Mouse (Mus musculus) layer of hippocampus, adult 18-20 months (tissue): ENCODE measurements around the gene Cox14. TPM values are rescaled to one million over a fixed set of nuclear protein-coding genes. Genes with fewer than 3 reads are reported as not detected.
"Not testable (repeated sequence)": the region's sequence is repeated elsewhere in the genome, so short reads cannot be mapped to it uniquely, and the experiment has no call there.

Experiments
- DNase-seq, 2 experiments: peaks; one replicate each; pipeline ENCODE4 v3.0.0; 2022; ENCODE audit warnings: low spot score in 2 of 2
- total RNA-seq, 2 experiments: library from RNA; stranded (reverse); gene quantifications; 2 replicates each; pipeline ENCODE4 v1.2.3; 2021

The Cox14 gene
- total RNA-seq, 2 experiments from 2014 or later: 123 to 127 TPM

DNA sequence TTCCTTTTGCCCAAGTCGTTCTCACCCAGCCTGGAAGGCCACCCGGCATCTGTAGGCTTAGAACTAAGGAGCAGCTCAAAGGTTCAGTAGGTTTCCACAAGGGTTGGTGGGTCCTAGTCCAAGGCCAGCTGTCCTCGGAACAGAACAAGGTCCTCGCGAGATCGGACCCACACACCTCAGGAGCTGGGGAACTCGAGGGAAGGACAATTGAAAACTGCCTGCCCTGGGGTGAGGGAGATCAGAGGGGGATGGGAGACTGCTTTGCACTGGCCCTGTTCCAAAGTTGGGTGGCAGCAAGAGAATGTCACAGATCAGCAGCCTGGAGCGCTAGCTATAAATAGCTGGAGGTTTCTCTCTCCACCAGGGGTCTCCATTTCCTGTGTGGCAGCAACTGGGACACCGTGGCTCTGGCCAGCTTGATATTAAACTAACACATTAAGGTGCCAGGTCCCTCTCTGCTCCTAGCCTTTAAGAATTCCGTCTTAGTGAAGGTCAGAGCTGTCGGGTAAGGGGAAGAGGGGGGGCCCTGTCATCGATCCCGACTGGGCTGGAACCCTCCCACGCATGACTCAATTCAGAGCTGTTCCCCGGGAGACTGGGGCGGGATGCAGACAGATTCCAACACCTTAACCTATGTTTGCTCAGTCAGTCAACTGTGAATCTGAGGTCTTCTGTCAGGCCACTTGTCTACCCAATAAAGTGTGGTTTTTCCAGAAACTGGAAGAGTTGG lies 961 bp upstream of the Cox14 start:
- peak in 1 of 2 experiments; percentile 83 for DNase-seq

DNA sequence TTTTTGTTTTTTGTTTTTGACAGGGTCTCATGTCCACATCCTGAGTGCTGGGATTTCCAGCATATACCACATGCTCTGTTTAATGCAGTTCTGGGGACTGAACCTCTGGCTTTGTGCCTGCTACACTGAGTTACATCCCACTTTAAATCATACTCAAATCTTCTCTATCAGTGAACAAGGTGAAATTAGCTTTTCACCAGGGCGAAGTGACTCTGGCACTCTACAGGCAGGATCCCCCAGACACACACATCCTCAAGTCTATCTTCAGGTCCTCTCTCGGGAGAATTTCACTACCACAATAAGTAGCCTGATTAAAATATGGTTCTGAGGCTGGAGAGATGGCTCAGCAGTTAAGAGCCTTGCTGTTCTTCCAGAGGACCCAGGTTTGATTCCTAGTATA lies 1.1 kb downstream of the Cox14 start:
- no peak for DNase-seq

DNA sequence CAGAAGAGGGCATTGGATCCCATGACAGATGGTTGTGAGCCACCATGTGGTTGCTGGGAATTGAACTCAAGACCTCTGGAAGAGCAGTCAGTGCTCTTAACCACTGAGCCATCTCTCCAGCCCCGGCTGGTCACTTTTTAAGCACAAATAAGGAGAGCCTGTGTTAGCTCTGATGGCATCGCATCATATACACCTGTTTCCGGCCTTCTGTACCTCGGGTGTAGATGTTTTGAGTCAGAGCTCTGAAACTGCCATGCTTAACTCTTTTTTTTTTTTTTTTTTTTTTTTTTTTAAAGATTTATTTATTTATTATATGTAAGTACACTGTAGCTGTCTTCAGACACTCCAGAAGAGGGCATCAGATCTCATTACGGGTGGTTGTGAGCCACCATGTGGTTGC lies 1.6 kb downstream of the Cox14 start:
- not testable (repeated sequence) for DNase-seq

DNA sequence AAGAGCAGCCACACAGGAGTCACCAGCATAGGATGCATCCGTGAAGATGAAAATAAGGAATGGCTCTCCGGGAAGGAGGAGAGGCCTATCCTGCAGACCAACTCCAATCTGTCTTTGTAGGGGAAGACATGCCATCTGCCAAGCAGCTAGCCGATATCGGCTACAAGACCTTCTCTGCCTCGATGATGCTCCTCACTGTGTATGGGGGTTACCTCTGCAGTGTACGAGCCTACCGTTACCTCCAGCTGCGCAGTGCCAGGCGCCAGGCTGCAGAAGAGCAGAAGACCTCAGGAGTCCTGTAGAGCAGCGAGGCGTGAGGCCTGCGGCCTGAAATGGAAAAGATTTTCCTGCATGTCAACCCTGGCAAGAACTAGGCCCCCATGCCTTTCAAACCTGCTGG lies 2.1 kb downstream of the Cox14 start:
- no peak for DNase-seq

DNA sequence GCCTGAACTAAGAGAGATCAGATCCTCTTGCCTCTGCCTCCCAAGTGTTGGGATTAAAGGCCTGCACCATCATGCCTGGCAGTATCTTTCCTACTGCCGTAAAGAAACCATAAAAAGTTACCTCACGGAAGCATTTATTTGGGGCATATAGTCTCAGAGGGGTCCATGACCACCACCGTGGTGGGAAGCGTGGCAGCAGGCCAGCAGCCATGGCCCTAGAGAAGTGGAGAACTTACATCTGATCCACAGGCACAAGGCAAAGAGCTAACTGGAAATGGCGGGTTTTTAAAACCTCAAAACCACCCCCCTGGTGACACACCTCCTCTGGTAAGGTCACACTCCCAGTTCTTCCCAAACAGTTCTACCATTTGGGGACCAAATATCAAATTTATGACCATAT lies 2.8 kb downstream of the Cox14 start:
- DNase-seq: no peak

DNA sequence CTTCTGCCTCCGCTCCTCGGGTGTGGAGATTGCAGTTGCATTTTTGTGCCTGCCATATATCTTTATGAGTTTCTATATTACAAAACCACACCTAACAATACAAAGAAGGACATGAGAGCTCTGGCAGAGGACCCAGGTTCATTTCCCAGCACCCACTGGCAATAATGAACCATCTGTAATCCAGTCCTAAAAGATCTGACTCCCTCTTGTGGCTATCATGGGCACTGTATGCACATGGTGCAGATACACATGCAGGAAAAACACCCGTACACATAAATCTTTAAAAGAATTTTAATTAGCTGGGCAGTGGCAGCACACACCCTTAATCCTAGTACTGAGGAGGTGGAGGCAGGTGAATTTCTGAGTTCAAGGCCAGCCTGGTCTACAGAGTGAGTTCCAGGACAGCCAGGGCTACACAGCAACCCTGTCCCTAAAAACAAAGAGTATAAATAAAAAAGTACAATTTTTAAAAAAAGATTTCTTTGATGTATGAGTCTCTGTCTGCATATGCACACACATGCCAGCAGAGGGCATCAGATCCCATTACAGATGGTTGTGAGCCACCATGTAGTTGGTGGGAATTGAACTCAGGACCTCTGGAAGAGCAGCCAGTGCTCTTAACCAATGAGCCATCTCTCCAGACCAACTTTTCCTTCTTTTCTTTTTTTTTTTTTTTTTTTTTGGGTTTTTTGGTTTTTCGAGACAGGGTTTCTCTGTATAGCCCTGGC lies 3.8 kb downstream of the Cox14 start:
- DNase-seq: no peak

DNA sequence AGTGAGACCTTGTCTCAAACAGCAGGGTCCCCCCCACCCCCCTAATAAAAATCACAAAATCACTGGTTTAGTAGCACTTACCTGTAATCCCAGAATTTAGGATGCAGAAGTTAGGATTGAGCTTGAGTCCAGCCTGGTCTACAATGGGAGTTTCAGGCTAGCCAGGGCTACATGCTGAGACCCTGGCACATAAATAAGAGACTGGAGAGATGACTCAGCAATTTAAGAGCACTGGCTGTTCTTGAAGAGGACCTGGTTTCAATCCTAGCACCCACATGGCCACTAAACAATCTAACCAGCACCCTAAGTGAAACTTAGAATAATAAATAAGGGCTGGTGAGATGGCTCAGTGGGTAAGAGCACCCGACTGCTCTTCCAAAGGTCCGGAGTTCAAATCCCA lies 5.7 kb downstream of the Cox14 start:
- DNase-seq: no peak

DNA sequence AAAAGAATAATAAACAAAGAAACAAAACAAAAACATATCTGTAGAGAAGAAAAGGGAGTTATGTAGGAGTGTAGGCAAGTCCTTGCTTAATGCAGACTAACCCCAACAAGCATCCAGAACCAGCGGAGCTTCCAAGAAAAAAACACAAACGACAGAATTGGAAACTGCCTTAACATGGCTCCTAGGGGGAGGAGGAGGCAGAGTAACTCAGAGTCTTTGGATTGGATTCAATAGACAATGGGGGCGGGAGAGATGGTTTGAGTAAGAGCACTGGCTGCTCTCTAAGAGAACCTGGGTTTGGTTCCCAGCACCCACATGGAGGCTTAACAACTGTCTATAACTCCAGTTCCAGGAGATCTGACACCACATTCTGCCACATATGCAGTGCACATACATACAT lies 6.3 kb downstream of the Cox14 start:
- no peak for DNase-seq

DNA sequence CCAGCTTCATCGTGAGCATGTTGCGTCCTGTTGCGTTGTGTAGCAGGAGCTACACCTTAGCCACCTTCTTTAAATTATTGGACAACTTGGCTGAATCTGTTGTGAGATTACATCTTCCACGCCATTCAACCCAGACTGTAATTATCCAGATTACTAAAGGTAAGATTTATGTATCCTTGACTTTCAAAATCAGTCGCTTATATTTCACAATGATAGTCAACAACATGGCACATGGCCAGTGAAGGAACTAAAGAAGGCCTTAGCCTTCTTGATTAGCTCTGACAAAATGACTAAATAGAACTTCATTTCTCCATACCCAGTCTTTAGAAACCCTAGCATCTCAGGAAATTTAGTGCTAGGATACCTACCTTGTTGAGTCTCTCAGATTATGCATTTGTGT lies 7.8 kb downstream of the Cox14 start:
- no peak for DNase-seq

DNA sequence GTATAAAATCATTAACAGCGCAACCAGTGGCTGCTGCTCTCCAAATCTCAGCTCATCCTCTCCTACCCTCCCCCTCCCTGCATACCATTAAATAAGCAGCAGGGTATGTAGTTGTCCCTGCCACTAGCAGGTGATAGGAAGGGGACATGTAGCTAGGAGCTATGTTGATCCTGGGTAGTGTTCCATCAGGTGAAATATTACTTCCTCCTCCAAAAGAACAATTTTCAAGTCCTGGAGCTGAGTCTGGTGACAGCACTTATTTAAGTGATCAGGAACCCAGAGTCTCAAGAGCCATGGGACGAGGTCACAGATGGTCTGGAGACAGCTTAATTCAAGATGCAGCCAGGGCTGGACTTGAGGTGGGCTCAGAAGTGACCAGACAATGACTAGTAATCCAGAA lies 10.2 kb downstream of the Cox14 start:
- peak; percentile 100 for DNase-seq

DNA sequence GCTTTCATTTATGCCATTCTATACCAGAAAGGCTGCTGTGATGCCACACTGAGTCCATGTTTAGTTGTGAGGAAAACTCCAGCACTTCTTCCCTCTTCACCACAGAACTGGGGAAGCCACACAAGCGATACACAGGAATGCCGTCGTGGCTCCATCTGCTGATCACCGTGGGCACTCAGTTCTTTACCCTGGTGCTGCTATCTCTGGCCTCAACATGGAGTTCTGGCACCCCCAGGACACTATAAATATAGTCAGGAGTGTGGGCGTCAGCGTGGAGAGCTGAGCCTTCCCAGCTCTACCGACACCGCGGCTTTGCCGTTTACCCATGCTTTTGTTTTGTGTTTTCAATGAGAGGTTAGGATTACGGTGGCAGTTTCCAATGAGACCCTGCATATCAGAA lies 11.3 kb downstream of the Cox14 start:
- DNase-seq: peak in 1 of 2 experiments; percentile 19

DNA sequence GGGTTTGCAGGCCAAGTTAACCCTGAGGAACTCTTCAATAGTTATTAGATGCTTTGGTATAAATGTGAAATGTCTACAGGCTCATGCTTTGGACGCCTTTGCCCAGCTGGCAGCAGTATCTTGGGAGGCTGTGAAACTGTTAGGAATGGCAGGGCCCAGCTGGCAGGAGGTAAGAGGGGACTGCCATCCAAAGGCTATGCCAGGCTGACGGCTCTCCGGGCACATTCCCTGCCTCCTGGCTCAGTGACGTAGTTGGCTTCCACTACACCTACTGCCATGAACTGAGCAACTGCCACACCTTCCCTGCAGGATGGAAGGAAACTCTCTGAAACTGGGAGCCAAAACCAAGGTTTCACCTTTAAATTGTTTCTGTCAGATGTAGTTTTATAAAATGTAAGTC lies 14.8 kb downstream of the Cox14 start:
- no peak for DNase-seq

DNA sequence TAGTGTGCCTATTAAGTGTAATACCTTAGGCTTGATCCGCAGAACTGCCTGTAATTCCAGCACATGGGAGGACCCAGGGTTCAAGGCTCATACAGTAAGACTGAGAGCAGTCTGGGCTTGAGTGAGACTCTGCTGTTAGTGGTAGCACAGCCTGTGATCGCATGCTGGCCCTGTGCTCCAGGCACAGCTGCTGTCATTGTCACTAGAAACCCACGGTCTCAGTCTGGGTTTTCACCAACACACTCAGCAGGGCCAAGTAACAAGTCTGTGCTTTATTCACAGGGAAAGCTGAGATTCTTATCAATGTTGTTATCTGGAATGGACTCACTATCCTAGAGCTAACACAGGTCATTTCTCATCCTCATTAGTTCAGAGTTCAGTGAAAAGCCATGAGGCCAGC lies 28.8 kb downstream of the Cox14 start:
- DNase-seq: peak; percentile 28 to 54

DNA sequence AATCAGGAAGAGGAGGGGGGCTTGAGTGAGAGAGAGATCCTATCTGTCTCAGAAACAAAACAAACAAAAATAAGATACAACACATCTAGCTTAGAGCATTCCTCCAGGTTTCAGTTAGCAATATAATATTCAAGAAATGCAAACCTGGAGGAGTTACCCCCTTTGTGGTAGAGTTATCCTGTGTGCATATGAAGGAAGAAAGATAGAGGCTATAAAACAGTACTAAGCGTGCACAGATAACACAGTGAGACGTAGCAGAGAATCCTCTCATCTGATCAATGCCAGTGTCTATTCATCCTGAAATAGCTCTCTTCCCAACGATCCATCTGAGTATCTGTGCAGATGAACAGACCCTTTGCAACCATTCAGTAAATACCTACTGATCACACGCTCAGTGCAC lies 42.0 kb downstream of the Cox14 start:
- DNase-seq: no peak

DNA sequence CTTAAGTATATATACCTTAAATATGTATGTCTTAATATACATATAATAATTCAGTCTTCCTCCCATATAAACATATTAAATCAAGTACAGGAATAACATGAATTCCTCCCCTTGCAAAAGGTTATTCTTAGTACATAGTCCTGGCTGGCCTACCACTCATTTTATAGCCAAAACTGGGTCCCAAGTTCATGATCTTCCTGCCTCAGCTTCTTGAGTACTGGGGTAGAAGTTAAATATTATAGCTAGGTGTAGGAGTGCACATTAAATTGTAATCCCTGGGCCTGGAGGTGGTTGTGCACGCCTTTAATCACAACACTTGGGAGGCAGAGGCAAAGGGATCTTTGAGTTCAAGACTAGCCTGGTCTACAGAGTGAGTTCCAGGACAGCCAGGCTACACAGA lies 43.3 kb downstream of the Cox14 start:
- no peak for DNase-seq

DNA sequence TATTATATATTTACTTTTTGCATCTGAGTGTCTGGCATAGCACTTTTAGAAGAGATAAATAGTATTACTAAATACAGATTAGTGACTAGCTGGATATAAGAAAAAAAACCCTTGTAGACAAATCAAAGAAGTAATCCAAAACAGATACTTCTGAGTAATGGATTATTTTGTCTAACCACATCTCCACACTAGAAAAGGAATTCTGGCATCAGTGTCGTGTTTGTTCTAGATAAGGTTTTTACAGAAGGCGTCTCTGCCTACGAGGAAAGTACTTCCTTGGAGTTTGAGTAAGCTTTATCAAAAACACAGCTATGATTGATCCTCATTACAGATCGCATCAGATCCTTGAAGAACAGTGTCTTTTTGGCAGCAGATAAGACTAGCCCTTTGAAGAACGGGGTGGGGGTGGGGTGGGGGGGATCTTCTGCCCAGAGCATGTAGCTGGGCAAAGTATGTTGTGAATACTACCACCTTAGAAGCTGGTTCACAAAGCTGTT lies 45.6 kb downstream of the Cox14 start:
- no peak for DNase-seq

DNA sequence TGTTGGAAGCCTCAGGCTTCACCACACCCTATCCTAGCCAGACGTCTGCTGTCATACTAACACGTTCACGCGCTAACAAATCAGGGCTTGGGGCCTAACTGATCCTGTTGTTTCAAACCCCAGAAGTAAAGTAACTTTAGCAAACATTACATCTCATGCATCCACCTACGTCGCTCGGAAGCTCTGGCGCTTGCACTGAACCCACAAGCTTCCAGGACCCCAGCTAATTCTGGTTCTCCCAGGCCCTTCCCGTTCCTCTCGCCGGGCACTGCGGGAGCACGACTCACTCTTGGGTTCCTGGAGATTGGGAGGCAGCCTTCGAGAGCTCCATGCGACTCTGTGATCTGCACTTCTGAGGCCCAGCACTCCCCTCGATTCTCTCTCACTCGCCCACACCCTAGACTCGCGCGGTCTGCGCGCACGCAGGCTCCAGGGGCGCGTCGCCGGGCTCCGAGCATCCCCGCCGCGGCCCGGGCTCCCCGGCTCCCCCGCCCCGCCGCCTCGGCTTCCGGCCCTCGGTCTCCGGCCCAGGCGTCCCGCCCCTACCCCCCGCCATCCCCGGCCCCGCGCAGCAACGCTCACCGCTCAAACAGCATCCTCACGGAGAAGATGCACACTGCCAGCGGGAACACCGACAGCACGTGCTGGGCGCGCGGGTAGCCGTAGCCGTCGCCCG lies 46.3 kb downstream of the Cox14 start:
- DNase-seq: peak; percentile 35 to 48

DNA sequence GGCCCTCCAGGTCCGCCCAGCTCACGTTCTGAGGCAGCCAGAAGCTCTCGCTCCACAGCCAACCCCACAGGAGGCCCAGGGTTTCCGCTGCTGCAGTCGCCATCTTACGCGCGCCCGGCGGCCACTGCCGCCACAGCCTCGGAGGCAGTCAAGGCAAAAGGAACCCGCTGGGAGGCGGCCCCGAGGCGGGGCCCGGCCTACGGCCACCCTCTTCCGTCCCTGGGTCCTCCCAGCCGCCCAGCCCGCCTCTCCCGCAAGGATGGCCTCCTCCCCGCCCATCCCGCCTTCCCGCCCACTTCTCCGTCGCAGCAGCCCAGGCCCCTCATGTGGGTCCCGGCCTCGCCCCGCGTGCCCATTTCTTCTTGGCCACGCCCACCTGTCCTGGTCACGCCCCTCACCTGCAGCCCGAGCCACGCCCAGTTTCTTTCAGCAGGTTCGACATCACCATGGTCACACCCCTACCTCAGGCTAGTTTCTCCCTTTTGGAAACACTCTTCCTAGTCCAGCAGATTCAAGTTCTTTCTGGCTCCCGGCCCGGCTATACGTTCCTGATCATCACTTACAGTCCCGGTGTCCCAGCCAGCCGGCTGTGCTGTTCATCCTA lies 47.0 kb downstream of the Cox14 start:
- peak; percentile 77 to 87 for DNase-seq

DNA sequence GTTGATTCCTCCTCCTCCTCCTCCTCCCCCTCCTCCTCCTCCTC lies 47.3 kb downstream of the Cox14 start, which contains the start of gene Cers5:
Gene Cers5 (minus strand): TSS at position 5 of the 44 bp plus-strand sequence.
- DNase-seq: not testable (repeated sequence)

DNA sequence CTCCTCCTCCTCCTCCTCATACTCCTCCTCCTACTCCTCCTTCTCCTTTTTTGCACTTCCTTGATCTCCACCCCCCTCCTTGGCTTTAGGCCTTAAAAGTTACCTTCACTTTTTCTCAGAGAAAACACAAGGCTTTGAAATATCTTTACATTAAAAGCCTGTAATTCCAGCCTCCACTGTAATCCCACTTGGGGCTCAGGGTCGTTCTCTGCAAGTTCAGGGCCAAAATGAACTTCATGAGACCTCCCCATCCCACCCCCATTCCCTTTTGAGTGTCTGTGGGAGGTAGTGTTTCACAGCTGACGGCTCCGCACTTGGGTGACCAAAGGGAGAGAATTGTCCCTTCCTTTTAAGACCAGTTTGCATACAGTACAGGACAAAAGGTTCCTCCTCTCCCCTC lies 47.5 kb downstream of the Cox14 start:
- no peak for DNase-seq
